Mouse (Mus musculus): ENCODE measurements at regions not wholly inside any gene's neighbourhood (a gene's known extent, or its start where the extent isn't known, plus 50 kb on each side); places are given as distances from the start of the nearest gene placed in this dataset.

GRCm38 (mm10) chr9:47999632-48000031 is 162.2 kb upstream of the Nxpe4 start:
- no peaks in the 10 kb centered on the region for H3K79me2 ChIP-seq (ENCODE audit: control insufficient read depth, insufficient read depth, low read length, poor library complexity)
- H3K4me1 ChIP-seq (ENCODE audit: control insufficient read depth in 1 of 2, insufficient read depth in 2 of 2, low read length in 2 of 2): no peaks in the 10 kb centered on the region
- H3K27ac ChIP-seq (ENCODE audit: control insufficient read depth, low read depth, low read length): no peak overlapping the region
- TF ChIP-seq UBTF (IDR thresholded peaks at IDR 0.05; ENCODE audit: borderline replicate concordance, insufficient read depth, low read depth, low read length) (no peak), ETS1 (IDR thresholded peaks at IDR 0.05; ENCODE audit: low read depth, low read length) (no peak), NELFE (IDR thresholded peaks at IDR 0.05; ENCODE audit: low read depth, low read length) (no peak), TCF12 (IDR thresholded peaks at IDR 0.05; ENCODE audit: low read depth, low read length) (no peak), MYB (IDR thresholded peaks at IDR 0.05; ENCODE audit: low read depth, low read length) (no peak), MEF2A (IDR thresholded peaks at IDR 0.05; ENCODE audit: extremely low read depth, insufficient replicate concordance, low read depth, low read length, poor library complexity, severe bottlenecking) (no peak), GATA1 (IDR thresholded peaks at IDR 0.05; ENCODE audit: low read depth, low read length) (no peak), ZKSCAN1 (IDR thresholded peaks at IDR 0.05; ENCODE audit: low read depth, low read length) (no peak), ZMIZ1 (IDR thresholded peaks at IDR 0.05; ENCODE audit: low read depth, low read length) (no peak), SMC3 (IDR thresholded peaks at IDR 0.05; ENCODE audit: low read depth, low read length) (no peak), GABPA (IDR thresholded peaks at IDR 0.05; ENCODE audit: low read depth, low read length) (no peak), MAFK (IDR thresholded peaks at IDR 0.05; ENCODE audit: borderline replicate concordance, low read depth, low read length) (no peak), POLR2AphosphoS2 (IDR thresholded peaks at IDR 0.05; ENCODE audit: low read length) (no peak), JUND (IDR thresholded peaks at IDR 0.05; ENCODE audit: low read depth, low read length) (no peak), MYC (IDR thresholded peaks at IDR 0.05; ENCODE audit: low read depth, low read length) (no peak), KAT2A (conservative IDR thresholded peaks at IDR 0.05; ENCODE audit: low read depth, low read length) (no peak), TBP (IDR thresholded peaks at IDR 0.05; ENCODE audit: low read depth, low read length) (no peak), RCOR1 (IDR thresholded peaks at IDR 0.05; ENCODE audit: low read depth, low read length) (no peak), SIN3A (IDR thresholded peaks at IDR 0.05; ENCODE audit: low read length) (no peak), EP300 (IDR thresholded peaks at IDR 0.05; ENCODE audit: low read depth in 1 of 2, low read length in 2 of 2) (no peak)
- H3K9me3 ChIP-seq (replicated peaks; ENCODE audit: insufficient read depth, low read length): no peaks in the 10 kb centered on the region
- H3K9ac ChIP-seq (ENCODE audit: control insufficient read depth, low read depth, low read length, poor library complexity, severe bottlenecking): no peak overlapping the region
- no peak for DNase-seq (ENCODE audit: low read depth, low spot score)
- no peak overlapping the region for H3K4me3 ChIP-seq (ENCODE audit: control insufficient read depth in 1 of 2, insufficient read depth in 1 of 2, low read depth in 2 of 2, low read length in 2 of 2)
- no peaks in the 10 kb centered on the region for H3K27me3 ChIP-seq (ENCODE audit: control insufficient read depth in 1 of 2, insufficient read depth in 2 of 2, low read length in 2 of 2)
- H3K36me3 ChIP-seq (ENCODE audit: control insufficient read depth in 1 of 2, insufficient read depth in 2 of 2, low read length in 2 of 2): no peaks in the 10 kb centered on the region

GRCm38 (mm10) chr9:48029021-48029420 is 132.8 kb upstream of the Nxpe4 start:
- Histone ChIP-seq H3K27ac (ENCODE audit: control insufficient read depth, low read depth, low read length) (no peak overlapping the region), H3K9me3 (replicated peaks; ENCODE audit: insufficient read depth, low read length) (no peaks in the 10 kb centered on the region), H3K9ac (ENCODE audit: control insufficient read depth, low read depth, low read length, poor library complexity, severe bottlenecking) (no peak overlapping the region), H3K27me3 (ENCODE audit: control insufficient read depth in 1 of 2, insufficient read depth in 2 of 2, low read length in 2 of 2) (no peaks in the 10 kb centered on the region), H3K4me1 (ENCODE audit: control insufficient read depth in 1 of 2, insufficient read depth in 2 of 2, low read length in 2 of 2) (no peaks in the 10 kb centered on the region), H3K79me2 (ENCODE audit: control insufficient read depth, insufficient read depth, low read length, poor library complexity) (no peaks in the 10 kb centered on the region), H3K36me3 (ENCODE audit: control insufficient read depth in 1 of 2, insufficient read depth in 2 of 2, low read length in 2 of 2) (no peaks in the 10 kb centered on the region), H3K4me3 (ENCODE audit: control insufficient read depth in 1 of 2, insufficient read depth in 1 of 2, low read depth in 2 of 2, low read length in 2 of 2) (no peak overlapping the region)
- no peak for DNase-seq (ENCODE audit: low read depth, low spot score)
- TF ChIP-seq KAT2A (conservative IDR thresholded peaks at IDR 0.05; ENCODE audit: low read depth, low read length): no peak
- TF ChIP-seq USF1 (IDR thresholded peaks at IDR 0.05; ENCODE audit: low read depth, low read length): no peak
- TF ChIP-seq MAX (IDR thresholded peaks at IDR 0.05; ENCODE audit: low read length): no peak
- TF ChIP-seq MYB (IDR thresholded peaks at IDR 0.05; ENCODE audit: low read depth, low read length): no peak
- TF ChIP-seq MEF2A (IDR thresholded peaks at IDR 0.05; ENCODE audit: extremely low read depth, insufficient replicate concordance, low read depth, low read length, poor library complexity, severe bottlenecking): no peak
- no peak for TF ChIP-seq E2F4 (IDR thresholded peaks at IDR 0.05; ENCODE audit: borderline replicate concordance, low read depth, low read length)
- TF ChIP-seq MXI1 (IDR thresholded peaks at IDR 0.05; ENCODE audit: low read depth, low read length): no peak
- TF ChIP-seq EP300 (IDR thresholded peaks at IDR 0.05; ENCODE audit: low read depth in 1 of 2, low read length in 2 of 2): no peak
- no peak for TF ChIP-seq SMC3 (IDR thresholded peaks at IDR 0.05; ENCODE audit: low read depth, low read length)
- TF ChIP-seq TCF12 (IDR thresholded peaks at IDR 0.05; ENCODE audit: low read depth, low read length): no peak
- no peak for TF ChIP-seq CHD1 (IDR thresholded peaks at IDR 0.05; ENCODE audit: low read depth, low read length)
- TF ChIP-seq POLR2AphosphoS2 (IDR thresholded peaks at IDR 0.05; ENCODE audit: low read length): no peak
- no peak for TF ChIP-seq ELF1 (IDR thresholded peaks at IDR 0.05; ENCODE audit: low read depth, low read length)
- TF ChIP-seq ZMIZ1 (IDR thresholded peaks at IDR 0.05; ENCODE audit: low read depth, low read length): no peak
- TF ChIP-seq MAZ (IDR thresholded peaks at IDR 0.05; ENCODE audit: low read depth, low read length): no peak
- no peak for TF ChIP-seq NRF1 (IDR thresholded peaks at IDR 0.05; ENCODE audit: insufficient read depth, low read depth, low read length, poor library complexity, severe bottlenecking)
- no peak for TF ChIP-seq GATA1 (IDR thresholded peaks at IDR 0.05; ENCODE audit: low read depth, low read length)
- no peak for TF ChIP-seq MYC (IDR thresholded peaks at IDR 0.05; ENCODE audit: low read depth, low read length)
- no peak for TF ChIP-seq BHLHE40 (IDR thresholded peaks at IDR 0.05; ENCODE audit: borderline replicate concordance, low read depth, low read length)
